Mouse (Mus musculus): Measurements from ENCODE around the gene Ccl1. TPM values are rescaled to one million over a fixed set of nuclear protein-coding genes. Genes with fewer than 3 reads are reported as not detected.

Gene Ccl1
- polyA plus RNA-seq, 1 experiment from 2014 or later = not detected

- DNase-seq (ENCODE audit: low spot score) = no peak
- Histone ChIP-seq H3K4me3 (no peak overlapping the region), H3K4me1 (peaks cover 19% of the 10 kb centered on the region), H3K27ac (replicated peaks) (no peak overlapping the region), H3K27me3 (replicated peaks; ENCODE audit: low read depth, poor library complexity, severe bottlenecking) (peaks cover 33% of the 10 kb centered on the region), H3K36me3 (replicated peaks) (no peaks in the 10 kb centered on the region), H3K9me3 (no peaks in the 10 kb centered on the region)
- 48% methylated on average over 6 of the region's 6 CpGs for WGBS
Measured at GRCm38 (mm10) chr11:82251251-82251650, 54.2 kb downstream of the Ccl1 start.

- DNase-seq (ENCODE audit: low spot score) = no peak
- H3K27me3 ChIP-seq (replicated peaks; ENCODE audit: low read depth, poor library complexity, severe bottlenecking) = peaks cover 22% of the 10 kb centered on the region
- peaks cover 7% of the 10 kb centered on the region; the same call in 1 of the 2 replicates for H3K4me1 ChIP-seq
- H3K4me3 ChIP-seq = no peak overlapping the region
- H3K27ac ChIP-seq (replicated peaks) = no peak overlapping the region
- H3K9me3 ChIP-seq = no peaks in the 10 kb centered on the region
- WGBS = 82% methylated on average over 6 of the region's 6 CpGs
- H3K36me3 ChIP-seq (replicated peaks) = no peaks in the 10 kb centered on the region
Measured at GRCm38 (mm10) chr11:82249945-82250344, 55.5 kb downstream of the Ccl1 start.

DNA sequence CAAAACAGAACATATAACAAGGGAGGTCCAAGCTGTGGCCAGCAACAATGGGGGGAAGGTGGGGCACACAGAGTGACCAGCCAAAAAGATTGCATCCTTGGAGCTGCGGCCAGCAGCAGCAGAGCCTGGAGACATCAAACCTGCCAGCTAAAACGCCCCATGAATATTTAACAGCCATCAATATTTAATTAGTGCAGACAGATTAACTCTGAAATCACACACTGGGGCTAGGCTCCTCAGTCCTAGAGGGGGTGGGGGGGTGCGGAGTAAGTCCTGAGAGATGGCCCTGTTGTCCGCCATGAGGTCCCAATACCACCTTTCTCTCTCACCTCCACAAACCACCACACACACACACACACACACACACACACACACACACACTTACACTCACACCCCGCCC lies 68.1 kb downstream of the Ccl1 start:
- 0 out of 2 replicates have a peak, but pooled peaks cover 3% of the 10 kb centered on the region for H3K4me1 ChIP-seq
- H3K36me3 ChIP-seq (replicated peaks) = no peaks in the 10 kb centered on the region
- H3K27me3 ChIP-seq (replicated peaks; ENCODE audit: low read depth, poor library complexity, severe bottlenecking) = peaks cover 24% of the 10 kb centered on the region
- H3K9me3 ChIP-seq = no peaks in the 10 kb centered on the region
- no peak overlapping the region for H3K27ac ChIP-seq (replicated peaks)
- no peak overlapping the region for H3K4me3 ChIP-seq
- 67% methylated on average over 5 of the region's 5 CpGs for WGBS
- DNase-seq (ENCODE audit: low spot score) = no peak

DNA sequence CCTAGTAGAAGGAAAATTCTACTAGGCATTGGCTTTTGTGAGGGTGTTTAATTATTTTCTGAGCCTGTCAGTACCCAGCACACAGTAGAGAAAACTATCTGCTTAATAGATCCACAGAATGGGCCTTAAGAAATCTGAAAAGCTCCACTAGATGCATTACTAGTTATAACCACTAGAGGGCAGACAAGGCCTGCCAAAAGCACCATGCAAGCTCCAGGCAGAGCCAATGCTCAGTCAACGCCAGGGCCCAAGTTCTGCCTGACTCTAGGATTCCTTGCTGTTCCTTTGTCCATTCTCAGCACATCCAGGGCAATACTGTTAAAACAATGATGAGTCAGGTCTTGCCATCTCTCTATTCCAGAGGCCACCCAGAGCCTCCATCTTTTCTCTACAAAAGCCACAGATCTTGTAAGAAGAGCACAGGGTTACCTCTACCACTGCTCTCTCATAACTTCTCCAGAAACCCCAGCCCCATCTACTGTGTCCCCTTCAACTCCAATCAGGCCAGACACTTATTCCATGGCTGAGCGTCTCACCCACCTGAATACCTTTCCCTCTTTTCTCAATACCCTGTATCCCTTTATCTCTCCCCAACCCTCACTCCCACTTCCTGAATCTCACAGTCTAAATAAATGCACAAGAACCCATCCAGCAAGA lies 69.8 kb downstream of the Ccl1 start:
- H3K36me3 ChIP-seq (replicated peaks) = no peaks in the 10 kb centered on the region
- WGBS = 32% methylated on average over 2 of the region's 2 CpGs
- H3K27ac ChIP-seq (replicated peaks) = no peak overlapping the region
- H3K9me3 ChIP-seq = no peaks in the 10 kb centered on the region
- no peak overlapping the region for H3K4me3 ChIP-seq
- H3K27me3 ChIP-seq (replicated peaks; ENCODE audit: low read depth, poor library complexity, severe bottlenecking) = peaks cover 35% of the 10 kb centered on the region
- DNase-seq (ENCODE audit: low spot score) = peak; percentile 53
- 0 out of 2 replicates have a peak, but pooled peaks cover 3% of the 10 kb centered on the region for H3K4me1 ChIP-seq

DNA sequence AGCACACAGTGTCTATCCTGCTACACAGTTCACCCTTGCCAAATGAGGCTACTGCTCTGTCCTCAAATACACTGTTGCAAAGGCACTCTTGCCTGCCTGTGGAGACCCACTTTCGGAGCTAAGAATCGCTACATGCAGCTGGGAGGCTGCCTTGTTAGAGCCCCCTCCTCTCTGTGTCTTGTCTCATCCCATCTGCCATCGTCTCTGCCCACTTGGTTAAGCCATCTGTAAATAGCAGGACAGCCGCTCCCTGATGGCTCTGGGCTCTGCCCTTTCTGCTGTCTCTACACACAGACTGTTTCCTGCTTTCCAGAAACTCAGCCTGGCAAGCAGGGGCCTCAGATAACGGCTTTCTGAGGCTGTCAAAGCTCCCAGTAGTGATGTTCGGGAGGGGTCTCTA lies 71.5 kb downstream of the Ccl1 start:
- 72% methylated on average over 6 of the region's 6 CpGs for WGBS

DNA sequence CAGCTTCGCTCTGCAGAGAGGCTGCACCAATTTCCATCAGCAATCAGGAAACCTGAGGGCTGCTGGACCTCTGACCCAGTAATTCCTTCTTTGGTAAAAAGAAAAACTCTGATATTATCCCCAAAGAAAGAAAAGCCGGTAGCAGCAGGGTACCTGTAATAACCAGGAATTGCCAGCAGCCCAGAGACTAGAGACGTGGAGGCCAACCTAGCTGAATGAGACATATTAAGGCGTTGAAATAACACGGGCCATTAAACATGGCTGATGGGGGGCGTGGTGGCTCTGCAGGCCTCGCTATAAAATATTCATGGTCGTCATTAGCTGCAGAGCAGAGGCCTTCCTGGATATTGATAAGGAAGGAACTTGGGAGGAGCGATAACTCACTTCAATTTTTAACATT lies 78.5 kb downstream of the Ccl1 start:
- 88% methylated on average over 9 of the region's 9 CpGs for WGBS
- DNase-seq (ENCODE audit: low spot score) = no peak
- H3K4me1 ChIP-seq = 0 out of 2 replicates have a peak, but pooled peaks cover 3% of the 10 kb centered on the region
- no peak overlapping the region for H3K4me3 ChIP-seq
- H3K27me3 ChIP-seq (replicated peaks; ENCODE audit: low read depth, poor library complexity, severe bottlenecking) = peaks cover 15% of the 10 kb centered on the region
- no peaks in the 10 kb centered on the region for H3K36me3 ChIP-seq (replicated peaks)
- H3K27ac ChIP-seq (replicated peaks) = no peak overlapping the region
- H3K9me3 ChIP-seq = no peaks in the 10 kb centered on the region

More for the DNA sequence above, 71.5 kb downstream of the Ccl1 start:
- H3K4me3 ChIP-seq = no peak overlapping the region
- H3K27me3 ChIP-seq (replicated peaks; ENCODE audit: low read depth, poor library complexity, severe bottlenecking) = peaks cover 44% of the 10 kb centered on the region
- H3K9me3 ChIP-seq = no peaks in the 10 kb centered on the region
- no peak for DNase-seq (ENCODE audit: low spot score)
- 0 out of 2 replicates have a peak, but pooled peaks cover 4% of the 10 kb centered on the region for H3K4me1 ChIP-seq
- H3K27ac ChIP-seq (replicated peaks) = no peak overlapping the region
- H3K36me3 ChIP-seq (replicated peaks) = no peaks in the 10 kb centered on the region

DNA sequence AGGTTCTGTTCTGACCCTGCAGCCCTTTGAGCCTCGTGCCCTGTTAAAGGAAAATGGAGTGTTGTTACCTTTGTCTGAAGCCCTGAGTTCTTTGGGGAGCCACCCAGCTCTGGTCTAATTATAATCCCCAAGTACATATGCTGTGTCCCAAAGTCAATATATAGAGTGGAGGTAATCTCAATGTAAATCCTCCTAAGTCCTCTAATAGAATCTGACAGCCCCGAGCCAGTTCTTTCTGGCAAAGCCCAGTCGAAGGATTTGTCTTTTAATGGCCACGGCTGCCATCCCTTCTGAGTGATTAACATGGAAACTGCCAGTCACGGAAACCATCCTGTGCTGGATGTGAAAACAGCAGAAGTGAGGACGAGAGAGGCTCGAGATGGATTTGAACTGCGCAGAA lies 79.6 kb downstream of the Ccl1 start:
- H3K27ac ChIP-seq (replicated peaks) = no peak overlapping the region
- H3K9me3 ChIP-seq = no peaks in the 10 kb centered on the region
- H3K4me1 ChIP-seq = 0 out of 2 replicates have a peak, but pooled peaks cover 3% of the 10 kb centered on the region
- no peak overlapping the region for H3K4me3 ChIP-seq
- no peaks in the 10 kb centered on the region for H3K36me3 ChIP-seq (replicated peaks)
- no peak for DNase-seq (ENCODE audit: low spot score)
- 80% methylated on average over 8 of the region's 8 CpGs for WGBS
- peaks cover 14% of the 10 kb centered on the region for H3K27me3 ChIP-seq (replicated peaks; ENCODE audit: low read depth, poor library complexity, severe bottlenecking)

- Histone ChIP-seq H3K4me3 (no peak overlapping the region), H3K27ac (replicated peaks) (no peak overlapping the region), H3K27me3 (replicated peaks; ENCODE audit: low read depth, poor library complexity, severe bottlenecking) (peaks cover 1% of the 10 kb centered on the region; the same call in 1 of the 2 replicates), H3K9me3 (no peaks in the 10 kb centered on the region), H3K4me1 (no peaks in the 10 kb centered on the region), H3K36me3 (replicated peaks) (no peaks in the 10 kb centered on the region)
- no peak for DNase-seq (ENCODE audit: low spot score)
- 34% methylated on average over 2 of the region's 2 CpGs for WGBS
Measured at GRCm38 (mm10) chr11:82216531-82216930, 89.0 kb downstream of the Ccl1 start.

DNA sequence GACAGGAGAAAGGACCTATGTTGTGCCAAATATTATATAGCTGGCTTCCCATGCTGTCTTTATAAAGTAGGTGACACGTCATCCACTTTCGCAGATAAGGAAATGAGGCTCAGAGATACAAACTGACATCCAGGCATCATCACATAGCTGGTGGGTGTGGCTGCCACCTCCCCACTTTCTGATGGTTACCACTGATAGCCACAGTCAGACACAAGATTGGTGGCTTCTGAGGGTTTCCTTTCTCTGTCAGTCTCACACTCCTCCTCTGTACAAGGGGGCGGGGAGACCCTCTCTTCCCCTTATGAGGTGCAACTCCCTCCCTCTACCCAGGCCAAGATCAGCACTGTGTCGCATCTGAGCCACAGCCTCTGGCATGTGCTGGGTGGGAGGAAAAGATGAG lies 91.1 kb downstream of the Ccl1 start:
- WGBS = 81% methylated on average over 4 of the region's 4 CpGs
- H3K27me3 ChIP-seq (replicated peaks; ENCODE audit: low read depth, poor library complexity, severe bottlenecking) = no peaks in the 10 kb centered on the region
- no peaks in the 10 kb centered on the region for H3K36me3 ChIP-seq (replicated peaks)
- H3K27ac ChIP-seq (replicated peaks) = no peak overlapping the region
- H3K4me1 ChIP-seq = no peaks in the 10 kb centered on the region
- H3K9me3 ChIP-seq = no peaks in the 10 kb centered on the region
- no peak for DNase-seq (ENCODE audit: low spot score)
- H3K4me3 ChIP-seq = no peak overlapping the region

DNA sequence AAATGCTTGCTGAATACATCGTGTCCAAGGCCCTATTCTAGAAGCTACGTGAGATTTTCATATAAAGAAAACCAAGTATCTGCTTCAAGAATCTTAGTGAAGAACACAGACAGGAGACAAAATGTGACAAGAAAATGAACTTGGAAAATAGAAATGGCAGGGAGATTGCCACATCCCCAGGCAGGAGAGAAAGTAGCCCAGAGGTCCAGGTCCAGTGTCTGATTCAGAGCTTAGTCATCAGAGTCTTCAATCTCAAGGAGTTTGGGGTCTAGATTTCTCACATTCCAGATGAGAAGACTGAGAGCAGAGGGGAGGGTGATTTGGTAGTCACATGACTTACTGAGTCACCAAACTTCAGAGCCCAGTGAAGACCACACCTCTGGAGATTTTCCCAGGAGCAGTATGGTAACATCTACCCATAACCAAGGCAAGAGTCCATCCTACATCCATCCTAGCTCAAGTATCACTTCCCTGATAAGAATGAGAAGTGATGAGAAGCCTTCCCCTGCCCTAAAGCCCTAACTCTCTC lies 98.5 kb downstream of the Ccl1 start:
- no peak for DNase-seq (ENCODE audit: low spot score)
- H3K4me3 ChIP-seq = no peak overlapping the region
- no peaks in the 10 kb centered on the region for H3K9me3 ChIP-seq
- no peaks in the 10 kb centered on the region for H3K36me3 ChIP-seq (replicated peaks)
- 0 out of 2 replicates have a peak, but pooled peaks cover 4% of the 10 kb centered on the region for H3K4me1 ChIP-seq
- no peaks in the 10 kb centered on the region for H3K27me3 ChIP-seq (replicated peaks; ENCODE audit: low read depth, poor library complexity, severe bottlenecking)
- no peak overlapping the region for H3K27ac ChIP-seq (replicated peaks)
- WGBS = 90% methylated on average over 2 of the region's 2 CpGs

GRCm38 (mm10) chr11:82205221-82205620 lies 100.3 kb downstream of the Ccl1 start:
- Histone ChIP-seq H3K9me3 (no peaks in the 10 kb centered on the region), H3K4me1 (0 out of 2 replicates have a peak, but pooled peaks cover 4% of the 10 kb centered on the region), H3K27ac (replicated peaks) (no peak overlapping the region), H3K36me3 (replicated peaks) (no peaks in the 10 kb centered on the region), H3K4me3 (no peak overlapping the region), H3K27me3 (replicated peaks; ENCODE audit: low read depth, poor library complexity, severe bottlenecking) (no peaks in the 10 kb centered on the region)
- WGBS = 87% methylated on average over 6 of the region's 6 CpGs
- no peak for DNase-seq (ENCODE audit: low spot score)

DNA sequence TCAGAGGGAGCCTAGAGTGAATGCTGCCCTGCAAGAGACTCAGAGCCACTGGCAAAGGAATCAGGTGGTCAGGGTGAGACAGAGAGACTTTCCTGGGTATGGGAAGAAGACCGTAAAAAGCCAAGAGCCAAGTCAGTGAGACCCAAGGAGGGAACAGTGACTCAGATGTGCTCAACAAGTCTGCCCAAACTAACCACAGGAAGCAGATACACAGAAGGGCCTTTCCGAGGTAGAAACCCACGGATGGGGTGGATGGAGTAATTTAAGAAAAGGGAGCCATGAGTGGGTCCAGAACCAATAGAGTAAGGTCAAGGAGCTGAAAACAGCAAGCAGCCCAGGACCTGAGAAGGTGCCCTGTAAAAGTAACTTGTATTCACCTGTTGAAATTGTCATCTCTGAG lies 101.8 kb downstream of the Ccl1 start:
- no peak overlapping the region for H3K27ac ChIP-seq (replicated peaks)
- H3K27me3 ChIP-seq (replicated peaks; ENCODE audit: low read depth, poor library complexity, severe bottlenecking) = no peaks in the 10 kb centered on the region
- no peak for DNase-seq (ENCODE audit: low spot score)
- H3K4me1 ChIP-seq = 0 out of 2 replicates have a peak, but pooled peaks cover 4% of the 10 kb centered on the region
- no peaks in the 10 kb centered on the region for H3K9me3 ChIP-seq
- WGBS = 95% methylated on average over 3 of the region's 3 CpGs
- no peaks in the 10 kb centered on the region for H3K36me3 ChIP-seq (replicated peaks)
- H3K4me3 ChIP-seq = no peak overlapping the region

GRCm38 (mm10) chr11:82197774-82198173 lies 107.7 kb downstream of the Ccl1 start:
- WGBS = 85% methylated on average over 3 of the region's 3 CpGs
- no peak overlapping the region for H3K27ac ChIP-seq (replicated peaks)
- H3K4me1 ChIP-seq = no peaks in the 10 kb centered on the region
- H3K9me3 ChIP-seq = no peaks in the 10 kb centered on the region
- no peak for DNase-seq (ENCODE audit: low spot score)
- no peaks in the 10 kb centered on the region for H3K27me3 ChIP-seq (replicated peaks; ENCODE audit: low read depth, poor library complexity, severe bottlenecking)
- no peak overlapping the region for H3K4me3 ChIP-seq
- no peaks in the 10 kb centered on the region for H3K36me3 ChIP-seq (replicated peaks)

All from embryonic facial prominence, embryonic 10.5 days (tissue).